Mouse (Mus musculus) ovary, postnatal 36 days (tissue): ENCODE measurements at regions not wholly inside any gene's neighbourhood (a gene's known extent, or its start where the extent isn't known, plus 50 kb on each side); places are given as distances from the start of the nearest gene placed in this dataset.

Source experiments
- DNase-seq: peaks from one replicate; pipeline ENCODE4 v3.0.0; 2022; ENCODE audit warnings: low spot score, mixed read lengths

DNA sequence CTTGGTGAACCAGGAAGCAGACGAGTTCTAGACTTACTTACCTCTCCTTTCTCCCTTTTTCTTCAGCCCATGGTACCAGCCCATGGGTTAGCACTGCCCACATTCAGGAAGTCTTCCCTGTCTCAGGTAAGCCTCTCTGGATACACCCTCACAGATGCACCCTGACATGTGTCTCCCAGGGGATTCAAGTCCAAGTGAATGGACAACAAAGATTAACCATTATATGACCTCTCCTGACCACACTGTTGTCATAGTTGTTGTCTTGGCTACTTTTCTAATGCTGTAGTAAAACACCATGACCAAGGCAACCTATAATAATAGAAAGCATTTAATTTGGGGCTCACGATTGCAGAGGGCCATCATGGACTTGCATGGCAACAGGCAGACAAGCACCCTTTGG, 98.8 kb upstream of the Vash1 start:
- no peak for DNase-seq

DNA sequence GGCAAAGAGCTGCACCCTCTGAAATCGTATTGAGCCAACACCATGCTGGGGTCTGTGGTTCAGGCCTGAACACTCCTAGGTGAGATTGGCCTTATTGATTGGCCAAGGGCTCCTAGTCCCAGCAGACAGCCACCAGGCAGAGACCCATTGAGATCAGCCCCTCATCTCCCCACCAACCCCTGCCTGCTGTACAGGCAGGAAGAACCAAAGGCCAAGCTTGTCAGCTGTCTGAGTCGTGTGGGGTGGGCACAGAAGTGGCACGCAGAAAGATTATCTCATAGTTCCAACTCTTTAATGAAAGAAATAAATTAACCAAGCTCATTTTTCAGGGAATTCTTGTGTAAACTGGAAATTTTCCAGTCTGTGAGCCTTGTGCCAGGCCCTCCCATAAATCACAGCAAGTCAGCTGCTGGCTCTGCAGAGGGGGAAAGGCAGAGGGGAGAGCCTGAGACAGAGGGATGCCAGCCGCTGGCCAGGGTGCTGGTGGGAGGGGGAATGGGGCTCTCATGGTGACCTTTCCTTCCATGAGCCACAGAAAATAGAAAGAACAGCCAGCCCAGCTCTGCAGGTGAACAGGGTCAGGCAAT, 98.3 kb upstream of the Vash1 start:
- DNase-seq: no peak

DNA sequence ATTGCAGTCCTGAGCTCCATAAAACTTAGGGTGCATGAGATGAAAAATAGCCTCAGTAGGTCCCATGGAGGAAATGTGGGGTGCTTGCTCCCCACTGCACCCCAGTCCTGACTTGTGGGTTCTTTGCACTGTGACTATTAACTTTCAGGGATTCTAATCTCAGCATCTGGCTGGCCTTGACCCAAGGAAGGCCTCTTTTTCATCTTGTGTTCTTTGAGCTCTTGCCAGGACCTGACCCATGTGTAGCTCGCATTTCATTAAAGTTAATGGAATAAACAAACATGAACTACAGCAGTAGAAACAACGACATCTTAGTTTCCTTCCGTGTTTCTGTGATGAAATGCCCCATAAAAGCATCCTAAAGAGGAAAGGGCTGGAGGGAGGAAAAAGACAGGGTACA, 96.4 kb upstream of the Vash1 start:
- no peak for DNase-seq

DNA sequence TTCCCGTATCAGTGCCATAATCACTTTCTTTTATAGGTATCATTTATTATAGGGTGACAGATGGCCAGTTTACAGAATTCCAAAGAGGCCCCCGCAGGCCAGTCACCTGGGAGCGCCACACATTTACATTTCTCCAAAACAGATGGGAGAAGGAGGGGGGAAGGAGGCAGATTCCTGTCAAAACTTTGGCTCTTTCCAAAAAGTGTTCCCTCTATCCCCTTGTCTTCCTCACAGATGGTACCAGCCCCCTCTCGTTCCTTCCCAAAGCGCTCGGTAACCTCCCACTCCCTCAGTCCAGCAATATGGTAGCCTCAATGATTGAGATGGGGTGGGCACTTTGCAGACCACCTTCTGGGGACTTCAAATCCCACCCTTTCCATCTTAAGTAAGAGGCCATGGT, 90.5 kb upstream of the Vash1 start:
- DNase-seq: no peak

DNA sequence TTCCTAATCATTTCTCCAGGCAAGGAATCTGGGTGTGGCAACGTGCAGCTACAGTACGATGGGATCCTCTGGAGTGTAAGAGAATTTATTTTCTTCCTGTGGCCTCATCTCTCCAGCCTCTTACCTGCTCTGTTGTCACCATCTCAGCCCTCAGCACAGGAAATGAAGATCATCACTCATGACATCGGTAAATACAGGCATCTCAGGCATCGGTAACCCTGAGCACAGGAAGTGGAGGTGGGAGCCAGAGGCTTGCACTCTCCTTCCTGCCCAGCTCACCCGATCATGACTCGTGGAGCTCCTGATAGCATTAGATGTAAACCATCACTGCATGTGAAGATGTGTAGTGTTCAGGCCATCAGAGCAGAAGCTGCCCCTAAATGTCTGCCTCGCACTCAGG, 86.0 kb upstream of the Vash1 start:
- no peak for DNase-seq

DNA sequence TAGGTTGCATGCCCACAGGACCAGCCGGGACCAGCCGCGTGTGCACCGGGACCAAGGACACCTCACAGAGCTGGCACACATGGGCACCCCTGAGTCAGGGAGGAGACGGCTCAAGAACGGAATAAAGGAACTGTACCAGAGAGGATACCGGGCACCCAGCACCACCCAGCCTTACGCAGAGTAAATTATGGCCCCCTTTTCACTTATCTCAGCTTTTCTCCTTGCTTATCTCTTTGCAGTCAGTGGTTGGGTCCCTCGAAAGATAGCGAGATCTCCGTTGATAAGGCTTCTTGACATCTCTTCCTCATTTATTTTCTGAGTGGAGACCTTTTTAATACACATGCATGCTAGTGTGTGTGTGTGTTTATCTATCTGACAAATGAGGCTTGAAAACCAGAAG, 83.9 kb upstream of the Vash1 start:
- no peak for DNase-seq

DNA sequence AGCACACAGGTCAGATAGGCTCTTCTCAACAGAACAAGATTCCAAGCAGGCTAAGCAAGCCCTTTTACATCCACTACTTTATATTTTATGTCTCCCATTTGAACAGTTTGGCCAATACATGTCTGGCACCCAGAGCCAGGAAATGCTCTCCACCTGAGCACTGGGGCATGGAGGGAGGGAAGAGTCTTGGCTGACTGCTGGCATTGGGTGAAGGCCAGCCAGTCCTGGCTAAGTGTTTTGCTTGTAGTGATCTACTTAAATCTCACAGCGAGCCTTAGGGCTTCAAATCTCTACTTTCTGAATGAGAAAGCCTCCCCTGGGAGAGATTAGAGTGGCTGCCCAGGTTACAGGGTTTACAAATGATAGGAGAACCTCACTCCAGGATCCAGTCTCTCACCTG, 78.5 kb upstream of the Vash1 start:
- no peak for DNase-seq

DNA sequence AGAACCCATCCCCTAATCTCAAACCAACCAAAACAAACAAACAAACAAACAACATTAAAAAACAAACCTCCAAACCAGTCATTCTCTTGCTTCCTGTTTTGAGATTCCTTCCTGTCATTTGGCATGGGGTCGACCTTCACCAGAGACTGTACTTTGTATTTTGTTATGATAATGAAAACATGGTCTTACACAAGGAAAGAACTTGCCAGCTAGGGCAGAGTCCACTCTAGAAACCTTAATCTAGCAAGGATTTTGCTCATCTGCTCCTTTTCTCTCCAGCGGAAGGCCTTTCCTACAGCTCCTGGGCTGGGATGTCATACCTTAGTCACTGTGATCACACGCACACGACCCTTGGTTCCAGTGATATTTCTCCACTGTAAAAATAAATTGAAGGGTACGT, 75.0 kb upstream of the Vash1 start:
- no peak for DNase-seq

DNA sequence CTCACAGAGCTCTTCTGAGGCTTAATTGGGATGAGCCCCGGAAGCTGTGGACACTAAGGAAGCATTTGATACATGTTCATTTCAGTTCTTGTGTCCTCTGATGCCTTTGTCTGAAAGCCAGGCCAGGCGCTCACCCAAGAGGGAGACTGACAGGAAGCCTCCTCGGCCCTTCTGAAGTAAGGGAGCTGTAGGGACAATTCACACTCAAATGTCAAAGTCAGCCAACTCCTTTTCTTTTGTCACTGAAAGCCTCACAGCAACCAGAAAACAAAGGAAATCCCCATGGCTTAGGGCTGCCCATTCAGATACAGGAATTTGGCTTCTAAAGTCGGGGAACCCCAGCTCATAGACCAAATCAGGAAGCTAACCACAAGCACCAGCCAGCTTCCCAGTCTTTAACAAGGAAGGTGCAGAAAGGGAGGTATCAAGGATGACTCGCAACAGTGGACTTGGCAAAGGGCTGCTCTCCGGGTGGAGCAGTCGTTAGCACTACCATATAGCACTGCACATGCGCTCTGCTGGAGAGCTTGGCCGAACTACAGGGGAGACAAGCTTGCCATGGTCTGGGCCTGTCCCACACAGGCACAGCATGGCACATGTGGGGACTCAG, 66.0 kb upstream of the Vash1 start:
- DNase-seq: no peak

DNA sequence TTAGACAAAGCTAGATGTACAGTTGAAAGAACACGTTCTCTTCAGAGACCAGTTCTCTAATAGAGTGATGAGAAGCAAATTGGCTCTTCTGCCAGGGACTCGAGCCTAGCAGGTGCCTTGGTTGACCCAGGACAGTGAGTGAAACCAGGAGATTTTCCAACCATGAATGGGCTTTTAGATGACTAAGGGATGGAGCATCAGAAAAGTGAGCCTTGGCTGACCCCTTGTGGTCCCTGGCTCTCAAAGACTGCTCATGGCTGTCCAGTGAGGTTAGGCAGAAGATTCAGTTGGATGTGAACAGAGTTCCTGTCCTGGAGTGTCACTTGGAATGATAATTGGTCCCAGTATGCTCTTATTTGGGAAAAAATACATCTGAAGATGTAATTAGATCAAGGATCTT, 64.3 kb upstream of the Vash1 start:
- DNase-seq: peak; percentile 27

DNA sequence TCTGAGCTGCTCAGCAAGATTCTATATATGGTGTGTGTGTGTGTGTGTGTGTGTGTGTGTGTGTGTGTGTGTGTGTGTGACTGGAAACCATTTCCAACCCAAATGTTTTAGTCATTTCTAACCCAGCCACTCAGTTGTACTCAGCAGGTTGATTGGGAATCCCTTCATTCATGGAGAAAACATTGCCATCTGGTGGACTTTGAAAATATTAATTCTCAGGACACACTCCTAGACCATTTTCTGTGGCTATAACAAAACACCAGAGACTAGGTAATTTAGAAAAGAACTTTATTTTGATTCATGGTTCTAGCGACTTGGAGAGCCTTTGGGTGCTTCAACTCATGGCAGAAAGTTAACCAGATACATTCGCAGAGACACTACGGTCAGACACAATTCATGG, 62.2 kb upstream of the Vash1 start:
- no peak for DNase-seq

DNA sequence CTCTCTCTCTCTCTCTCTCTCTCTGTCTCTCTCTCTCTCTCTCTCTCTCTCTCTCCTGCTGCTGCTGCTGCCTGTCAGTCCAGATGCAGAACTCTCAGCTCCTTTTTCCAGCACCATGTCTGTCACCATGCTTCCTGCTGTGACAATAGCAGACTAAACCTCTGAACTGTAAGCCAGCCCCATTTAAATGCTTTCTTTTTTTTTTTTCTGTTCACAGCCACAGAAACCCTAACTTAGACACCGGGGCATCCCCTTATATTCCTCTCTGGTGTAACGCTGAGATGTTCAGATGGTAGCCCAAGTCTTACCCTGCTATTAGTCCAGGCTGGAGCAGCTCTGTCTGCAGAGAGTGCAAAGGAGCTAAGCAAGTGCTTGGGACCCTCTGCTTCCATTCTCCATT, 54.3 kb upstream of the Vash1 start:
- no peak for DNase-seq

DNA sequence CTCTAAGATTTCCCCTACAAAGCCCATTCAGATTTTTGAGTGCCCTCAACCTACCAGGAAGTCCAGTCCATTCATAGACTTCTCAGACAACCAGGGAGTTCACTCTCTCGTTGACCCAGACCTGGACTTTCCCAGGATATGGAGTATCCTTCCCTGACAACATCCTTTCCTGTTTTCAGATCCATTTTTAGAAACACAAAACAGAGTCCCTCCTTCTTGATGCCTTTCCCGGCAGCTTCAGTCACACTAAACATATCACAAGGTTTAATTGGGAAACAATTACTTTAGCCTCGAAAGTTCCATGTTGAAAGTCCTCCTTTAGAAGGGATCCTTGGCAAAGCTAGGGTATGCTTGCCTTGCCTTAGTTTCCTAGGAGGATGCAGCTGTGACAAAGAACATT, 51.8 kb upstream of the Vash1 start:
- no peak for DNase-seq

DNA sequence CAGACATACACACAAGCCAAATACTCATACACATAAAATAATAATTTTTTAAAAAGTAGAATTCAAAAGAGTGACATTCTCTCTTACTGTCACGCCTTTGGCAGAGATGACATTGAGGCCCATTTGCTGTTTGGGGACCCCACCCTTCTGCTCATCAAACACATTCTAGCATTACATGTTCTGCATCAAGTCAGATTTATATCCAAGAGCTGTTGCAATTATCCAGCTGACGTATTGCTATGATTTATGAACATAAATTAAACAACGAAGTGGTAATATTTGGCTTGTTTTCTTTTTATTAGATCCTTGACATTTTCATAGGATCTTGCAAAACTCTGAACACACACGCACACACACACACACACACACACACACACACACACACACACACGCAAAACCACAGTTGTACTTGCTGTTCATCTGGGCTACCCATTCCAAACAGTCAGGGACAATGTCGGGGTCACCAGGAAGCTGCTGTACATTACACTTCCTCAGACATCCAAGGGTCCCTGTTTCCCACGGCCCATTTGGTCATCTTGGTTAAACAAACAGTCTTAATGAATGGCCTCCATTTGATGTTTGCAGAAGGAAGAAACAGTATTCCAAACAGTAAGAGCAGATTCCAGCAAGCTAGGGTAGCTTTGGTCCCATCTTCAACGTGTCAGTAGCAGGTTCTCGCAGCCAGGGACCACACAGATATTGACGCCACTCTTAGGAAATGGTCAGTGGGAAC, 50.3 kb upstream of the Vash1 start:
- DNase-seq: no peak
